Mouse (Mus musculus): ENCODE data around the gene Pla2g4f.

GRCm38 (mm10) chr2:120256259-120256658, 57.7 kb downstream of the Pla2g4f start:
- TF ChIP-seq CTCF (IDR thresholded peaks at IDR 0.05) (no peak), POLR2A (IDR thresholded peaks at IDR 0.05; ENCODE audit: insufficient read depth, low read depth, low read length) (no peak)
